Mouse (Mus musculus) cerebellum, postnatal 4 days (tissue): Measurements from ENCODE around the gene Rc3h2.

Experiments
- DNase-seq, 2 experiments: peaks; one replicate each; pipeline ENCODE4 v3.0.0; 2022; ENCODE audit warnings: low spot score in 2 of 2, mixed read lengths in 1 of 2

Rc3h2 gene

GRCm38 (mm10) chr2:37422306-37423304, at the start of gene Rc3h2:
TSS of gene Rc3h2 (minus strand) at chr2:37422903.
- peak; percentile 85 to 92 for DNase-seq

GRCm38 (mm10) chr2:37466266-37466665, 43.6 kb upstream of the Rc3h2 start:
- no peak for DNase-seq

GRCm38 (mm10) chr2:37460707-37461106, 38.0 kb upstream of the Rc3h2 start:
- DNase-seq: no peak

- no peak for DNase-seq
These were observed 29.7 kb upstream of the Rc3h2 start for GRCm38 (mm10) chr2:37452376-37452760.

- DNase-seq: peak; percentile 86 to 91
These were observed 29.1 kb upstream of the Rc3h2 start for GRCm38 (mm10) chr2:37451667-37452375.

GRCm38 (mm10) chr2:37442611-37443591, 20.2 kb upstream of the Rc3h2 start, which contains the start of the genes Zbtb26, Zbtb6 and Rabgap1:
TSS of gene Zbtb26 (minus strand) at chr2:37443135.
TSS of gene Zbtb6 (minus strand) at chr2:37443171.
TSS of gene Rabgap1 (plus strand) at chr2:37443279.
- DNase-seq: peak; percentile 92 to 94

GRCm38 (mm10) chr2:37431609-37432008, 8.9 kb upstream of the Rc3h2 start:
- no peak for DNase-seq

GRCm38 (mm10) chr2:37430593-37431464, 8.1 kb upstream of the Rc3h2 start:
- DNase-seq: peak; percentile 67 to 76

GRCm38 (mm10) chr2:37423671-37424070, 968 bp upstream of the Rc3h2 start:
- no peak for DNase-seq

- DNase-seq: no peak
These were observed 800 bp downstream of the Rc3h2 start for GRCm38 (mm10) chr2:37421903-37422302.

GRCm38 (mm10) chr2:37395539-37395938, 27.2 kb downstream of the Rc3h2 start:
- DNase-seq: no peak

GRCm38 (mm10) chr2:37382921-37383320, 39.8 kb downstream of the Rc3h2 start:
- DNase-seq: no peak

GRCm38 (mm10) chr2:37380189-37380588, 42.5 kb downstream of the Rc3h2 start:
- peak in 1 of 2 experiments; percentile 52 for DNase-seq

- no peak for DNase-seq
These were observed 46.7 kb downstream of the Rc3h2 start for GRCm38 (mm10) chr2:37376018-37376417.

GRCm38 (mm10) chr2:37370651-37371050, 52.1 kb downstream of the Rc3h2 start:
- DNase-seq: no peak

GRCm38 (mm10) chr2:37359908-37360307, 62.8 kb downstream of the Rc3h2 start:
- no peak for DNase-seq

- DNase-seq: peak; percentile 60 to 80
These were observed 63.8 kb downstream of the Rc3h2 start, which contains the start of gene Pdcl for GRCm38 (mm10) chr2:37358633-37359540. TSS of gene Pdcl (minus strand) at chr2:37359332.

- no peak for DNase-seq
These were observed 67.1 kb downstream of the Rc3h2 start for GRCm38 (mm10) chr2:37355571-37355970.

GRCm38 (mm10) chr2:37351671-37352070, 71.0 kb downstream of the Rc3h2 start:
- no peak for DNase-seq
